Mouse (Mus musculus): ENCODE measurements at regions not wholly inside any gene's neighbourhood (a gene's known extent, or its start where the extent isn't known, plus 50 kb on each side); places are given as distances from the start of the nearest gene placed in this dataset.

- no peak for DNase-seq (ENCODE audit: low spot score in 2 of 2)
Observed at GRCm38 (mm10) chr12:71572833-71573446, 257.9 kb upstream of the Daam1 start.

- no peak for DNase-seq (ENCODE audit: low spot score in 2 of 2)
Observed at GRCm38 (mm10) chr12:71573456-71573855, 257.4 kb upstream of the Daam1 start.

GRCm38 (mm10) chr12:71574685-71575084, 256.2 kb upstream of the Daam1 start:
- no peak for DNase-seq (ENCODE audit: low spot score in 2 of 2)

- DNase-seq (ENCODE audit: low spot score in 2 of 2): peak; percentile 37 to 50
Observed at GRCm38 (mm10) chr12:71577349-71577748, 253.5 kb upstream of the Daam1 start.

GRCm38 (mm10) chr12:71578006-71578405, 252.9 kb upstream of the Daam1 start:
- no peak for DNase-seq (ENCODE audit: low spot score in 2 of 2)

GRCm38 (mm10) chr12:71578912-71579311, 252.0 kb upstream of the Daam1 start:
- no peak for DNase-seq (ENCODE audit: low spot score in 2 of 2)

GRCm38 (mm10) chr12:71580532-71581290, 250.2 kb upstream of the Daam1 start:
- DNase-seq (ENCODE audit: low spot score in 2 of 2): no peak

GRCm38 (mm10) chr12:71584618-71585017, 246.3 kb upstream of the Daam1 start:
- DNase-seq (ENCODE audit: low spot score in 2 of 2): no peak

GRCm38 (mm10) chr12:71598641-71599040, 232.2 kb upstream of the Daam1 start:
- no peak for DNase-seq (ENCODE audit: low spot score in 2 of 2)

- DNase-seq (ENCODE audit: low spot score in 2 of 2): no peak
Observed at GRCm38 (mm10) chr12:71601091-71601690, 229.7 kb upstream of the Daam1 start.

GRCm38 (mm10) chr12:71603136-71603535, 227.7 kb upstream of the Daam1 start:
- no peak for DNase-seq (ENCODE audit: low spot score in 2 of 2)

- no peak for DNase-seq (ENCODE audit: low spot score in 2 of 2)
Observed at GRCm38 (mm10) chr12:71606366-71606765, 224.5 kb upstream of the Daam1 start.

- DNase-seq (ENCODE audit: low spot score in 2 of 2): no peak
Observed at GRCm38 (mm10) chr12:71607966-71608365, 222.9 kb upstream of the Daam1 start.

- peak in 1 of 2 experiments; percentile 71 for DNase-seq (ENCODE audit: low spot score in 2 of 2)
Observed at GRCm38 (mm10) chr12:71613326-71613725, 217.6 kb upstream of the Daam1 start.

GRCm38 (mm10) chr12:71614945-71615344, 215.9 kb upstream of the Daam1 start:
- no peak for DNase-seq (ENCODE audit: low spot score in 2 of 2)

- no peak for DNase-seq (ENCODE audit: low spot score in 2 of 2)
Observed at GRCm38 (mm10) chr12:71615383-71615782, 215.5 kb upstream of the Daam1 start.

- no peak for DNase-seq (ENCODE audit: low spot score in 2 of 2)
Observed at GRCm38 (mm10) chr12:71616121-71616520, 214.8 kb upstream of the Daam1 start.

GRCm38 (mm10) chr12:71618466-71618865, 212.4 kb upstream of the Daam1 start:
- DNase-seq (ENCODE audit: low spot score in 2 of 2): peak in 1 of 2 experiments; percentile 24

- DNase-seq (ENCODE audit: low spot score in 2 of 2): no peak
Observed at GRCm38 (mm10) chr12:71618956-71619355, 211.9 kb upstream of the Daam1 start.

GRCm38 (mm10) chr12:71619561-71619960, 211.3 kb upstream of the Daam1 start:
- DNase-seq (ENCODE audit: low spot score in 2 of 2): no peak

GRCm38 (mm10) chr12:71621542-71621941, 209.3 kb upstream of the Daam1 start:
- no peak for DNase-seq (ENCODE audit: low spot score in 2 of 2)

GRCm38 (mm10) chr12:71622761-71623160, 208.1 kb upstream of the Daam1 start:
- peak in 1 of 2 experiments; percentile 24 for DNase-seq (ENCODE audit: low spot score in 2 of 2)

GRCm38 (mm10) chr12:71623271-71623670, 207.6 kb upstream of the Daam1 start:
- no peak for DNase-seq (ENCODE audit: low spot score in 2 of 2)
